Mouse (Mus musculus): Measurements from ENCODE around the gene Ago3. TPM values are rescaled to one million over a fixed set of nuclear protein-coding genes. Genes with fewer than 3 reads are reported as not detected.

The Ago3 gene
- polyA plus RNA-seq, 1 experiment from 2014 or later, result 19.7 TPM

DNA sequence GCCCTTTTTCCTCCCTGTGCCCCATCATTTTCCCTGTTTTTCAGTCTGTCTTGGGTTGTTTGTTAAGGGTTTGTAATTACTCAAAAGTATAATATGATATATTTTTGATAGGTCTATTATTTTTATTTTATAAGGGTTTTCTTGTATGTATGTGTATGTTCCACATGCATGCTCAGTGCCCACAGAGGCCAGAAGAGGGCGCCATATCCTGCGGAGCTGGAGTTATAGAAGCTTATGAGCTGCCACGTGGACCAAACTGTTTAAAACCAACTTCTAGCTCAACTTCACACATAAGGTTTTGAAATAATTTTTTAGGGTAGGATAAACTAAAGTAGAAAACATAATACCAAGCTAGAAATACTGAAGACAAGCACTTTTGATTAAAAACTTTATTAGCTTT is 97.0 kb downstream of the Ago3 start:
- no peak overlapping the region for H3K27ac ChIP-seq (ENCODE audit: low read length)
- H3K4me2 ChIP-seq (ENCODE audit: low read depth, low read length), result no peak overlapping the region
- no peak overlapping the region for H3K9ac ChIP-seq (ENCODE audit: low read length)
- H3K4me3 ChIP-seq (ENCODE audit: low read length), result no peak overlapping the region
- H3K36me3 ChIP-seq (ENCODE audit: control insufficient read depth, insufficient read depth, low read length), result no peaks in the 10 kb centered on the region
- no peak for ATAC-seq (ENCODE audit: low read depth)
- no peaks in the 10 kb centered on the region for H3K27me3 ChIP-seq (ENCODE audit: control insufficient read depth, insufficient read depth, low read depth, low read length)
- 47% methylated on average over 3 of the region's 3 CpGs for WGBS
- H3K4me1 ChIP-seq (replicated peaks; ENCODE audit: control insufficient read depth, insufficient read depth, low read length), result peaks cover 2% of the 10 kb centered on the region; the same call in 1 of the 2 replicates
- H3K9me3 ChIP-seq (ENCODE audit: control insufficient read depth, low read length), result no peaks in the 10 kb centered on the region

DNA sequence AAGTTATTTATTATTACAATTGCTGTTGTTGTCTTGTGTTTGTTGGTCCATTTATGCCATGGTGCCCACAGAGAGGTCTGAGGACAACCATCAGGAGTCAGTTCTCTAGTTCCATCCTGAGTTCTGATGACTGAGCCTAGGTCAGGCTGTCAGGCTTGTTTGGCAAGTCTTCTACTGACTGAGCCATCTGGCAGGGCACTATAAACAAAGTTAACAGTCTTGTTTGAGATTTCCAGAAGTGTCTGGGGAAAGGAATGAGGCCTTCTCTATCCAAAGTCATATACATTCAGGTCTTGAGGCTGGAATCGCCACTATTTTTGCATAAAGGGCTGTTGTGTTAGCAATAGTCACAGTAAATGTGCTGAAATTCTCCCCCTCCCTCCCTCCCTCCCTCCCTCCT is 97.6 kb downstream of the Ago3 start:
- Histone ChIP-seq H3K27me3 (ENCODE audit: control insufficient read depth, insufficient read depth, low read depth, low read length) (no peaks in the 10 kb centered on the region), H3K4me2 (ENCODE audit: low read depth, low read length) (no peak overlapping the region), H3K9me3 (ENCODE audit: control insufficient read depth, low read length) (no peaks in the 10 kb centered on the region), H3K9ac (ENCODE audit: low read length) (no peak overlapping the region), H3K4me1 (replicated peaks; ENCODE audit: control insufficient read depth, insufficient read depth, low read length) (peaks cover 2% of the 10 kb centered on the region; the same call in 1 of the 2 replicates), H3K27ac (ENCODE audit: low read length) (no peak overlapping the region), H3K36me3 (ENCODE audit: control insufficient read depth, insufficient read depth, low read length) (no peaks in the 10 kb centered on the region), H3K4me3 (ENCODE audit: low read length) (no peak overlapping the region)
- ATAC-seq (ENCODE audit: low read depth), result peak; percentile 49; the same call in 1 of the 2 replicates
- 36% methylated on average over 1 of the region's 1 CpGs for WGBS

DNA sequence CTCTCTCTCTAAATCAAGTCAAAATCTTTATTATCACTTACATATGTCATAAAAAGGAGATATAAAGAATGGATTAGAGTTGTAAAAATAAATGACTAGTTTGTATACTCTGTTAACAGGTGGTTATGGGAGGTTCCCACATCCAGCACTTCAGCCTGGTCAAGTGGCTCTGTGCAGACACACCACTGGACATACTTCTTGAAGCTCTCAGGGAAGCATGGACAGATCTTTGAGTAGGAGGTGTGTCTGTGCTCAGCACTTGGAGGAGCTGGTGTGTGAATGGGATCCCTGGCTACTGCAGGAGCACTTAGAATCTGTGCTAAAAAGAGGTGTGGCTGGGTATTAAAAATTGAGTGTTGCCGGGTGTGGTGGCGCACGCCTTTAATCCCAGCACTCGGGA is 99.1 kb downstream of the Ago3 start:
- no peak overlapping the region for H3K4me2 ChIP-seq (ENCODE audit: low read depth, low read length)
- peaks cover 4% of the 10 kb centered on the region; the same call in 1 of the 2 replicates for H3K4me1 ChIP-seq (replicated peaks; ENCODE audit: control insufficient read depth, insufficient read depth, low read length)
- no peak overlapping the region for H3K4me3 ChIP-seq (ENCODE audit: low read length)
- WGBS, result 91% methylated on average over 4 of the region's 4 CpGs
- no peak overlapping the region for H3K9ac ChIP-seq (ENCODE audit: low read length)
- H3K36me3 ChIP-seq (ENCODE audit: control insufficient read depth, insufficient read depth, low read length), result no peaks in the 10 kb centered on the region
- no peak overlapping the region for H3K27ac ChIP-seq (ENCODE audit: low read length)
- no peaks in the 10 kb centered on the region for H3K9me3 ChIP-seq (ENCODE audit: control insufficient read depth, low read length)
- H3K27me3 ChIP-seq (ENCODE audit: control insufficient read depth, insufficient read depth, low read depth, low read length), result peaks cover 2% of the 10 kb centered on the region; the same call in 1 of the 2 replicates
- ATAC-seq (ENCODE audit: low read depth), result no peak

- H3K4me2 ChIP-seq (ENCODE audit: low read depth, low read length), result no peak overlapping the region
- peaks cover 8% of the 10 kb centered on the region; the same call in 1 of the 2 replicates for H3K4me1 ChIP-seq (replicated peaks; ENCODE audit: control insufficient read depth, insufficient read depth, low read length)
- H3K27me3 ChIP-seq (ENCODE audit: control insufficient read depth, insufficient read depth, low read depth, low read length), result peaks cover 5% of the 10 kb centered on the region; the same call in 1 of the 2 replicates
- no peak overlapping the region for H3K27ac ChIP-seq (ENCODE audit: low read length)
- WGBS, result 19% methylated on average over 6 of the region's 6 CpGs
- no peaks in the 10 kb centered on the region for H3K36me3 ChIP-seq (ENCODE audit: control insufficient read depth, insufficient read depth, low read length)
- H3K9me3 ChIP-seq (ENCODE audit: control insufficient read depth, low read length), result no peaks in the 10 kb centered on the region
- no peak overlapping the region for H3K4me3 ChIP-seq (ENCODE audit: low read length)
- ATAC-seq (ENCODE audit: low read depth), result no peak
- H3K9ac ChIP-seq (ENCODE audit: low read length), result no peak overlapping the region
These were observed 103.3 kb downstream of the Ago3 start for GRCm38 (mm10) chr4:126326036-126326435.

DNA sequence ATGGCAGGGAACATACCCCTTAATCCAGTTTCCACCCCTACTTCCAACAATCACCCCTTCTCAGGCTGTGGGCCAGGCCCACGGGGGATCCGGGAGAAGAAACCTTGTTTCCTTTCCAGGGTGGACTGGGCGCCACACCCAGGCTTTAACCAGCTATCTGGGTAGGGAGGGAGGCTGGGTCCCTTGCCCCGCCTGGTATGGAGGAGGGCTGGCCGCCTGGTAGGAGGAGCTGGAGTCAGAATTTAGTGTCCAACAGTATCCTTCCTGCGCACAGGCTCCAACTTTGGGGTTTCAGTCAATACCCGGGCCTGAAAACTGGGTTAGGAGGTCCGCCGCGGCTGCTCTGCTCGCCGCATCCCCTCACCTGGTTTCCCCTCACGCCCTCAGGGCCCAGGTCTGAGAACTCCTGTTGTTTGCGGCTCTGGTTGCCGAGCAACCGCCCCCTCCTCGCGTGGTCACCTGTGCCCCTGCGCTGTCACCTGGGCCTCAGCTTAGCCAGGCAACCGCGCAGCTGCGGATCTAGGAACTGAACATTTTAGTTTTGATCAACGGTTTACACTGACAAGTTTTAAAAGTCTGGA is 104.0 kb downstream of the Ago3 start, which contains the start of gene Tekt2:
Tekt2 (minus strand) TSS at position 408 of the 581 bp plus-strand sequence.
- WGBS, result 10% methylated on average over 23 of the region's 23 CpGs
- H3K4me3 ChIP-seq (ENCODE audit: low read length), result peak within 1 kb of the TSS; percentile 20
- peak within 1 kb of the TSS; percentile 43 for H3K4me2 ChIP-seq (ENCODE audit: low read depth, low read length)
- peaks cover 13% of the 10 kb centered on the region for H3K4me1 ChIP-seq (replicated peaks; ENCODE audit: control insufficient read depth, insufficient read depth, low read length)
- H3K27me3 ChIP-seq (ENCODE audit: control insufficient read depth, insufficient read depth, low read depth, low read length), result peaks cover 5% of the 10 kb centered on the region; the same call in 1 of the 2 replicates
- no peaks in the 10 kb centered on the region for H3K9me3 ChIP-seq (ENCODE audit: control insufficient read depth, low read length)
- no peaks in the 10 kb centered on the region for H3K36me3 ChIP-seq (ENCODE audit: control insufficient read depth, insufficient read depth, low read length)
- ATAC-seq (ENCODE audit: low read depth), result no peak
- no peak within 1 kb of the TSS for H3K27ac ChIP-seq (ENCODE audit: low read length)
- peak within 1 kb of the TSS; percentile 35 for H3K9ac ChIP-seq (ENCODE audit: low read length)

- no peaks in the 10 kb centered on the region for H3K36me3 ChIP-seq (ENCODE audit: control insufficient read depth, insufficient read depth, low read length)
- no peaks in the 10 kb centered on the region for H3K9me3 ChIP-seq (ENCODE audit: control insufficient read depth, low read length)
- H3K4me2 ChIP-seq (ENCODE audit: low read depth, low read length), result peak overlapping the region; percentile 43; the same call in 1 of the 2 replicates
- WGBS, result 42% methylated on average over 13 of the region's 13 CpGs
- peaks cover 15% of the 10 kb centered on the region for H3K4me1 ChIP-seq (replicated peaks; ENCODE audit: control insufficient read depth, insufficient read depth, low read length)
- no peak overlapping the region for H3K27ac ChIP-seq (ENCODE audit: low read length)
- H3K9ac ChIP-seq (ENCODE audit: low read length), result no peak overlapping the region
- ATAC-seq (ENCODE audit: low read depth), result no peak
- peaks cover 5% of the 10 kb centered on the region; the same call in 1 of the 2 replicates for H3K27me3 ChIP-seq (ENCODE audit: control insufficient read depth, insufficient read depth, low read depth, low read length)
- H3K4me3 ChIP-seq (ENCODE audit: low read length), result no peak overlapping the region
These were observed 104.5 kb downstream of the Ago3 start for GRCm38 (mm10) chr4:126324861-126325260.

DNA sequence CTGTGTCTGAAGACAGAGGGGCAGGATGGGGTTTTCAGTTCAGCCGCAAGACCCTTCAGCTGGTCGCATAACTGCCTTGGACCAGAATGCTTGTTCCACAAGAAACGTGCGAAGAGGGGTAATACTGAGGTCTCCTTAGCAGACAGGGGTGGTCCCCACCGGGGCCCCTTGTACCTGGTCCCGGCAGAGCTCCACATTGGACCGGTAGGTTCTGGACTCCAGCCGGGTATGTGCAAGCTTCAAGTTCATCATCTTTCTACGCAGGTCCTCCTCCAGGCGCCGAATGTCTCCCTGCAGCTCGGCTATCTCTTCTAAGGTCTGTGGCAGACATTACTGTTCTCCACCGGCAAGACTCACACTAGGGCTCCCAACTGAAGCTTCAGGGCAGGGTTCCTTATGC is 106.7 kb downstream of the Ago3 start:
- H3K9me3 ChIP-seq (ENCODE audit: control insufficient read depth, low read length), result no peaks in the 10 kb centered on the region
- peaks cover 5% of the 10 kb centered on the region; the same call in 1 of the 2 replicates for H3K27me3 ChIP-seq (ENCODE audit: control insufficient read depth, insufficient read depth, low read depth, low read length)
- WGBS, result 94% methylated on average over 13 of the region's 13 CpGs
- no peak for ATAC-seq (ENCODE audit: low read depth)
- no peak overlapping the region for H3K27ac ChIP-seq (ENCODE audit: low read length)
- H3K4me3 ChIP-seq (ENCODE audit: low read length), result no peak overlapping the region
- H3K9ac ChIP-seq (ENCODE audit: low read length), result no peak overlapping the region
- no peak overlapping the region for H3K4me2 ChIP-seq (ENCODE audit: low read depth, low read length)
- H3K36me3 ChIP-seq (ENCODE audit: control insufficient read depth, insufficient read depth, low read length), result peaks cover 8% of the 10 kb centered on the region
- peaks cover 15% of the 10 kb centered on the region for H3K4me1 ChIP-seq (replicated peaks; ENCODE audit: control insufficient read depth, insufficient read depth, low read length)

- 0 out of 2 replicates have a peak overlapping the region, but pooled peaks have one; percentile 48 for H3K9ac ChIP-seq (ENCODE audit: low read length)
These were observed 107.4 kb downstream of the Ago3 start for GRCm38 (mm10) chr4:126321854-126322511.

GRCm38 (mm10) chr4:126321111-126321853 is 108.1 kb downstream of the Ago3 start, which contains the start of gene Adprhl2:
Gene Adprhl2 (minus strand): TSS chr4:126321703.
- H3K9ac ChIP-seq (ENCODE audit: low read length), result peak within 1 kb of the TSS; percentile 81
- H3K4me1 ChIP-seq (replicated peaks; ENCODE audit: control insufficient read depth, insufficient read depth, low read length), result peaks cover 15% of the 10 kb centered on the region
- peak within 1 kb of the TSS; percentile 50 for H3K27ac ChIP-seq (ENCODE audit: low read length)
- H3K4me3 ChIP-seq (ENCODE audit: low read length), result peak within 1 kb of the TSS; percentile 82
- no peaks in the 10 kb centered on the region for H3K9me3 ChIP-seq (ENCODE audit: control insufficient read depth, low read length)
- H3K36me3 ChIP-seq (ENCODE audit: control insufficient read depth, insufficient read depth, low read length), result peaks cover 22% of the 10 kb centered on the region
- peak; percentile 89 for ATAC-seq (ENCODE audit: low read depth)
- WGBS, result under 1% methylated on average over 80 of the region's 80 CpGs
- peaks cover 5% of the 10 kb centered on the region; the same call in 1 of the 2 replicates for H3K27me3 ChIP-seq (ENCODE audit: control insufficient read depth, insufficient read depth, low read depth, low read length)
- H3K4me2 ChIP-seq (ENCODE audit: low read depth, low read length), result peak within 1 kb of the TSS; percentile 93

More at GRCm38 (mm10) chr4:126321854-126322511, 107.4 kb downstream of the Ago3 start:
- H3K36me3 ChIP-seq (ENCODE audit: control insufficient read depth, insufficient read depth, low read length), result peaks cover 15% of the 10 kb centered on the region
- peaks cover 5% of the 10 kb centered on the region; the same call in 1 of the 2 replicates for H3K27me3 ChIP-seq (ENCODE audit: control insufficient read depth, insufficient read depth, low read depth, low read length)
- peak overlapping the region; percentile 82 for H3K4me3 ChIP-seq (ENCODE audit: low read length)
- WGBS, result 49% methylated on average over 28 of the region's 28 CpGs
- no peaks in the 10 kb centered on the region for H3K9me3 ChIP-seq (ENCODE audit: control insufficient read depth, low read length)
- peaks cover 15% of the 10 kb centered on the region for H3K4me1 ChIP-seq (replicated peaks; ENCODE audit: control insufficient read depth, insufficient read depth, low read length)
- ATAC-seq (ENCODE audit: low read depth), result peak; percentile 27
- peak overlapping the region; percentile 93 for H3K4me2 ChIP-seq (ENCODE audit: low read depth, low read length)
- H3K27ac ChIP-seq (ENCODE audit: low read length), result no peak overlapping the region

Data from lung, embryonic 16.5 days (tissue).